Mouse (Mus musculus): Measurements from ENCODE around the gene Tecta. TPM values are rescaled to one million over a fixed set of nuclear protein-coding genes. Genes with fewer than 3 reads are reported as not detected.

Tecta gene
- polyA plus RNA-seq, 1 experiment from 2014 or later: 0.04 TPM

DNA sequence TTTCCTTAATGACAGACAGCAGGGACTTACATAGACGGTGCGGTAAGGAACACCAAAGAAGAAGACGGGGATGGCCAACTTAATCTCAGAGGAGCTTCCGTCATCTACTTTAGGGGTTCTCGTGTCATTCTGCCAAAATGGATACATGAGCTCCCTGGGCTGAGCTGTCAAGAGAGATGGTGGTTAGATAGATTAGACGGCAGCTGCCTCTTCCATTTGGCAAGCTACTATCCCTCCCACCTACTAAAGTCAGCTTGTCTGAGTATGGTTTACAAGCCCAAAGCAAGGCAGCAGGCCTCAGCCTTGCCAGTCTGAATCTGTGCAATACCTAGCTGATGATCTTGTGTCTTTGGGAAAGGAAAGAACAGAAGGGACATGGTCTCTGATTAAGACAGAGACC lies 4.8 kb downstream of the Tecta start:
- 80% methylated on average over 6 of the region's 6 CpGs for WGBS
- Histone ChIP-seq H3K27me3 (ENCODE audit: control insufficient read depth, insufficient read depth, low read depth, low read length) (no peaks in the 10 kb centered on the region), H3K9ac (ENCODE audit: low read length) (no peak overlapping the region), H3K9me3 (ENCODE audit: control insufficient read depth, low read length) (no peaks in the 10 kb centered on the region), H3K27ac (ENCODE audit: low read length) (no peak overlapping the region), H3K36me3 (ENCODE audit: control insufficient read depth, insufficient read depth, low read length) (no peaks in the 10 kb centered on the region), H3K4me2 (ENCODE audit: low read depth, low read length) (no peak overlapping the region), H3K4me1 (replicated peaks; ENCODE audit: control insufficient read depth, insufficient read depth, low read length) (no peaks in the 10 kb centered on the region), H3K4me3 (ENCODE audit: low read length) (no peak overlapping the region)
- no peak for ATAC-seq (ENCODE audit: low read depth)

DNA sequence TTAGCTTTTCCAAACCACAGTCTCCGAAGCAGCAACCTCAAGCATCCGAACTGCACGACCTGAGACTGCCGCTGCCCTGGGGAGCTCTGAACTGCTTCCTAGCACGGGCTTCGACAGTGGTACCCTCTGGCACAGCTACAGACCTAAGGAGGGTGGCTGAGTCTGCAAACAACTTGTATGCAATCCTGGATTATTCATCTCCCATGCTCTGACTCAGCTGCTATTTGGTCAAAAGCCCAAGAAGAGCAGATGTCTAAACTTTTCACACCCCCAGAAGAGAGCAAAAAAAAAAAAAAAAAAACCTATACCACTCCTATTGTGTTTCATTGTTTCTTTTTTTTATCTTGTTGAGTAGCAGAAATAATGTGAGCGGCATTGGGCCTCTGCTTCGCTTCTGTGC lies 5.4 kb downstream of the Tecta start:
- no peaks in the 10 kb centered on the region for H3K9me3 ChIP-seq (ENCODE audit: control insufficient read depth, low read length)
- H3K9ac ChIP-seq (ENCODE audit: low read length): no peak overlapping the region
- WGBS: 89% methylated on average over 8 of the region's 8 CpGs
- H3K4me1 ChIP-seq (replicated peaks; ENCODE audit: control insufficient read depth, insufficient read depth, low read length): no peaks in the 10 kb centered on the region
- no peak for ATAC-seq (ENCODE audit: low read depth)
- no peaks in the 10 kb centered on the region for H3K36me3 ChIP-seq (ENCODE audit: control insufficient read depth, insufficient read depth, low read length)
- H3K4me3 ChIP-seq (ENCODE audit: low read length): no peak overlapping the region
- H3K27me3 ChIP-seq (ENCODE audit: control insufficient read depth, insufficient read depth, low read depth, low read length): no peaks in the 10 kb centered on the region
- no peak overlapping the region for H3K4me2 ChIP-seq (ENCODE audit: low read depth, low read length)
- H3K27ac ChIP-seq (ENCODE audit: low read length): no peak overlapping the region

DNA sequence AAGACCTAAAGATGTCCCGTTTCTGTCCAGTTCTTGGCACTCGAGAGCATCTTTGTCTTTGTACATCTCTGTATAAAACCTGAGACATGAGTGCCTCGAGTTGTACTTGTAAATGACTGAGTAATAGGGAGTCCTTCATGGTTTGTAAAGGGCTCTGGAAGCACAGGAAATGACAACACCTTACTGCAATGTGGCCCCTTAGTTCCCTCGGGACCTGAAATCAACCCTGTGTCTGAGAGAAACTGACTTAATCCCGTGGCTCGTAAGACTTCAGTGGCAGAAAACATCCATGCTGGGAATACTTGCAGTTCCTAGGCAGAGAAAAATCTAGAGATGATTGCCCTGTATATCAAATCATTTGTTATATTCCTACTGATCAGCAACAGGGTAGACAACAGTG lies 6.8 kb downstream of the Tecta start:
- H3K4me1 ChIP-seq (replicated peaks; ENCODE audit: control insufficient read depth, insufficient read depth, low read length): no peaks in the 10 kb centered on the region
- H3K4me3 ChIP-seq (ENCODE audit: low read length): no peak overlapping the region
- H3K36me3 ChIP-seq (ENCODE audit: control insufficient read depth, insufficient read depth, low read length): no peaks in the 10 kb centered on the region
- H3K9me3 ChIP-seq (ENCODE audit: control insufficient read depth, low read length): no peaks in the 10 kb centered on the region
- no peak overlapping the region for H3K27ac ChIP-seq (ENCODE audit: low read length)
- H3K27me3 ChIP-seq (ENCODE audit: control insufficient read depth, insufficient read depth, low read depth, low read length): no peaks in the 10 kb centered on the region
- H3K9ac ChIP-seq (ENCODE audit: low read length): no peak overlapping the region
- 32% methylated on average over 6 of the region's 6 CpGs for WGBS
- no peak for ATAC-seq (ENCODE audit: low read depth)
- H3K4me2 ChIP-seq (ENCODE audit: low read depth, low read length): no peak overlapping the region

DNA sequence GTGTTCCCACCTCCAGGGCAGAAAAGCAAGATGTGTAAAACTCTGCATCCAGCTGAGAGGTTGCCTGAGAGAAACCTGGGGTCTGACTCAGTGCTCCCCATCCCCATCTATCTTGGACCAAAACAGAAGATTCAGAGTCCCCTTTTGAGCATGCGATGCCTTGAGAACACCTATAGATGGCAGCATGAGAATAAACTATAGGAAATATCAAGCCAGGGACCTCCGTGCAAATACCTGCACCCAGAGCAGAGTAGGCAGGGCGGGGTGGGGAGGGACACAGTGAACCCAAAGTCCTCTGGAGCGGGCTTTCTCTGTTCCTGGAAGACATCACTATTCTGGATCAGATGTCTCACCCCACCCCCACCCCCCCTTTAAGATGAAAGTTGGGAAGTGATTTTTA lies 11.2 kb downstream of the Tecta start:
- no peaks in the 10 kb centered on the region for H3K36me3 ChIP-seq (ENCODE audit: control insufficient read depth, insufficient read depth, low read length)
- no peak overlapping the region for H3K9ac ChIP-seq (ENCODE audit: low read length)
- H3K4me1 ChIP-seq (replicated peaks; ENCODE audit: control insufficient read depth, insufficient read depth, low read length): no peaks in the 10 kb centered on the region
- no peak for ATAC-seq (ENCODE audit: low read depth)
- H3K9me3 ChIP-seq (ENCODE audit: control insufficient read depth, low read length): no peaks in the 10 kb centered on the region
- no peak overlapping the region for H3K27ac ChIP-seq (ENCODE audit: low read length)
- 44% methylated on average over 4 of the region's 4 CpGs for WGBS
- no peaks in the 10 kb centered on the region for H3K27me3 ChIP-seq (ENCODE audit: control insufficient read depth, insufficient read depth, low read depth, low read length)
- H3K4me3 ChIP-seq (ENCODE audit: low read length): no peak overlapping the region
- no peak overlapping the region for H3K4me2 ChIP-seq (ENCODE audit: low read depth, low read length)

DNA sequence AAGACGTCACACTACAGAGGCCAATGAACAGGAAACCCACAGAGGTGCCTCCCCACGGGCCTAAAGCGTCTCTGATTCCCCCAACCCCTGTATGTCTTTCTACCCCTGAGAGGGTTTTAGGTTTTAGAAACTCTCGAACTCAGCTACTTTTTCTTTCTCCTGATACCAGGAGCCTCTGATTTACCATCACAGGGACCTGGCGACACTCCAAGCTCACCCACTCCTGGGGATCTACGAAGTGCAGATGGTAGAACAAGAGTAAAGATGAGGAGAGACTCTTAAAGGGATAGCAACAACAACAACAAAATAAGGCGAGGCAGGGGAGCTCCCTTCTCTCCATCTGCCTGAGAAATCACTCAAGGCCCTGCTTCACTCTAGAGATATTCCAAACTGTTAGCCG lies 12.7 kb downstream of the Tecta start:
- no peak for ATAC-seq (ENCODE audit: low read depth)
- H3K4me3 ChIP-seq (ENCODE audit: low read length): no peak overlapping the region
- H3K9me3 ChIP-seq (ENCODE audit: control insufficient read depth, low read length): no peaks in the 10 kb centered on the region
- WGBS: 58% methylated on average over 8 of the region's 8 CpGs
- no peaks in the 10 kb centered on the region for H3K27me3 ChIP-seq (ENCODE audit: control insufficient read depth, insufficient read depth, low read depth, low read length)
- H3K27ac ChIP-seq (ENCODE audit: low read length): no peak overlapping the region
- H3K36me3 ChIP-seq (ENCODE audit: control insufficient read depth, insufficient read depth, low read length): no peaks in the 10 kb centered on the region
- H3K4me2 ChIP-seq (ENCODE audit: low read depth, low read length): no peak overlapping the region
- H3K4me1 ChIP-seq (replicated peaks; ENCODE audit: control insufficient read depth, insufficient read depth, low read length): no peaks in the 10 kb centered on the region
- H3K9ac ChIP-seq (ENCODE audit: low read length): no peak overlapping the region

DNA sequence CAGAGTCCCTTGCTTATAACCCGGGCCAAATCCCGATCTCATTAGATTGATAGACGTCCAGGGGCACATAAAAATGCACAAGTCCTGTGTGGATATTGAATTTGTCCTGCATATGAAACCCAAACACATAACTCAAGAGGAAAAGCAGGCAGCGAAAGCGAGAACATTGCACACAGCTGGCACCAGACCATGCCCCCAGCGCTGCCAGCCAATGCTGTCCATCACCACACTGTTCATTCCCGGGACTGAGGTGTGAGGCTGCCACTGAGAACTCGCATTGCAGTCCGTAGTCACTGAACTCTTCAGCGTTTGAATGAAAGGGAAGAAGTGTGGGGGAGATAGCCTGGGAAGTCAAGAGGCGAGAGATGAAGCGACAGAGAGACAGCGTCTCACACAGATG lies 14.1 kb downstream of the Tecta start:
- no peaks in the 10 kb centered on the region for H3K9me3 ChIP-seq (ENCODE audit: control insufficient read depth, low read length)
- no peak overlapping the region for H3K4me2 ChIP-seq (ENCODE audit: low read depth, low read length)
- H3K4me1 ChIP-seq (replicated peaks; ENCODE audit: control insufficient read depth, insufficient read depth, low read length): no peaks in the 10 kb centered on the region
- no peaks in the 10 kb centered on the region for H3K36me3 ChIP-seq (ENCODE audit: control insufficient read depth, insufficient read depth, low read length)
- no peak overlapping the region for H3K9ac ChIP-seq (ENCODE audit: low read length)
- H3K4me3 ChIP-seq (ENCODE audit: low read length): no peak overlapping the region
- H3K27ac ChIP-seq (ENCODE audit: low read length): no peak overlapping the region
- no peak for ATAC-seq (ENCODE audit: low read depth)
- H3K27me3 ChIP-seq (ENCODE audit: control insufficient read depth, insufficient read depth, low read depth, low read length): no peaks in the 10 kb centered on the region
- 70% methylated on average over 13 of the region's 13 CpGs for WGBS

DNA sequence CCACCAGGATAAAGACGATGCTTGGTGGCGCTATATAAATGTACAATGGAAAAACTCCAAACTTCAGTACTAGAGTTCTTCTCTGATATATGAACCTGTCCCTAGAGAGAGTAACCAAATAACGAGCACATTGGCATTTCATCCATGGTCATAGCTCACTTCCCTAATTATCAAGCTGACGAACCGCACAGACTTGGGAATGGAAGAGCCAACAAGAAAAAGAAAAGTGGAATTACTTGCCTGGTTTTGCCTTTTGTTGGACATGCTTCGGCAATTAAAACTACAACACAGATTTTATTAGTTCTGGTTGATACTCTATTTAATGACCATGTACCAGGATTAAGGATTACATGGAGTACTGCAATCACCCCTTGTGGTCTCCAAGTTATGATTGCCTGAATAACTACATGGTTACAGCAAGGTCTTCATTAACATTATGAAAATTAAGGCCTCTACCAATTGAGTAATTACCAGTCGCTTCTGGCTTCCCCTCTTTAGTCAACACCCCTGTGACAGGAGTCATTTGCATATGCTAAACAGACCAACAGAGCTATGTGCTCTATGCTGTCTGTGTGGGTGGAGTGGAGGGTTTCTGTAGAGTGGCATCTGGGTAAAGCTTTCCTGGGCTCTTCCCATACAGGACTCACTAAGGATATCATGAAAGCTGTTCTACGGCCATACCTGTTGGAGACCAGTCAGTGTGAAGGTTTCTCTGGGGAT lies 16.9 kb downstream of the Tecta start:
- no peaks in the 10 kb centered on the region for H3K9me3 ChIP-seq (ENCODE audit: control insufficient read depth, low read length)
- no peak for ATAC-seq (ENCODE audit: low read depth)
- H3K4me3 ChIP-seq (ENCODE audit: low read length): no peak overlapping the region
- no peak overlapping the region for H3K27ac ChIP-seq (ENCODE audit: low read length)
- H3K4me1 ChIP-seq (replicated peaks; ENCODE audit: control insufficient read depth, insufficient read depth, low read length): no peaks in the 10 kb centered on the region
- no peak overlapping the region for H3K4me2 ChIP-seq (ENCODE audit: low read depth, low read length)
- WGBS: 86% methylated on average over 8 of the region's 8 CpGs
- no peaks in the 10 kb centered on the region for H3K36me3 ChIP-seq (ENCODE audit: control insufficient read depth, insufficient read depth, low read length)
- no peaks in the 10 kb centered on the region for H3K27me3 ChIP-seq (ENCODE audit: control insufficient read depth, insufficient read depth, low read depth, low read length)
- no peak overlapping the region for H3K9ac ChIP-seq (ENCODE audit: low read length)

DNA sequence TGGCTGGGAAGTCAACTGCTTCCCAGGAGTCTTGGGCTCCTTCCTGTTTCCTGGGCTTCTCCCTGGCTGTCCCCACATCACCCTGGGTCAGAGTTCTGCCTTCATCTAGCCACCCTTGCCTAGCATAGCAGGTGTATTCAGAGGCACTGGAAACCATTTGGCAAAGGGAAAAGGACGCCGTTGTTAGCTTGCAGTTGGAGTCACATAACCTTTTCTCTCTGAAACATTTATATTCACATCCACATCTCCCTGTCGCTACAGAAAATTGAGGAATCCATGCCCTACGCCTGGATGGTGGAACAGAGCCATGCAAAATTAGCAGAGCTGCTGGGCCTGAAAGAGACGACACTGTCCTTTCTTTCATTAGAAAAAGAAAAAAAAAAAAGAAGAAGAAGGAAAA lies 17.7 kb downstream of the Tecta start:
- Histone ChIP-seq H3K9ac (ENCODE audit: low read length) (no peak overlapping the region), H3K4me3 (ENCODE audit: low read length) (no peak overlapping the region), H3K27me3 (ENCODE audit: control insufficient read depth, insufficient read depth, low read depth, low read length) (no peaks in the 10 kb centered on the region), H3K27ac (ENCODE audit: low read length) (no peak overlapping the region), H3K9me3 (ENCODE audit: control insufficient read depth, low read length) (no peaks in the 10 kb centered on the region), H3K4me1 (replicated peaks; ENCODE audit: control insufficient read depth, insufficient read depth, low read length) (no peaks in the 10 kb centered on the region), H3K4me2 (ENCODE audit: low read depth, low read length) (no peak overlapping the region), H3K36me3 (ENCODE audit: control insufficient read depth, insufficient read depth, low read length) (no peaks in the 10 kb centered on the region)
- no peak for ATAC-seq (ENCODE audit: low read depth)
- 82% methylated on average over 5 of the region's 5 CpGs for WGBS

DNA sequence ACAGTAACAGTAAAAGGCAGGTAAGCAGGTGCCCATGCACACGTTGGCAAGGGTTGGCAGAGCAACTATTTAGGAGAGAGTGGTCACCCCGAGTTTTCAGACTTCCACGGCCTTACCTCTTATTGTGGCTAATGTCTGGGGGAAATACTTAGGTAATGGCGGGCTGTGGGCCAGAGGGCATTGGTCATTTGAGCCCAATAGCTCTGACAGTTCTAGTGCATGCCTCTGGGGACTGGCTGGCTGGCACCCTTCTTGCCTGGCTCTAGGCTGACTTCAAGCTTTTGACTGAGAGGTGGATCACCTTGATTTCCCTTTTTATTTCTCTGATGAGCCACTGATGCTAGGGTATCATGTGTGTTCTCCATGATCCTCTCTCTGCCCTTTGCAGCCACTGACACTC lies 21.7 kb downstream of the Tecta start:
- H3K4me2 ChIP-seq (ENCODE audit: low read depth, low read length): no peak overlapping the region
- no peaks in the 10 kb centered on the region for H3K36me3 ChIP-seq (ENCODE audit: control insufficient read depth, insufficient read depth, low read length)
- no peak for ATAC-seq (ENCODE audit: low read depth)
- no peaks in the 10 kb centered on the region for H3K4me1 ChIP-seq (replicated peaks; ENCODE audit: control insufficient read depth, insufficient read depth, low read length)
- 87% methylated on average over 4 of the region's 4 CpGs for WGBS
- H3K4me3 ChIP-seq (ENCODE audit: low read length): no peak overlapping the region
- H3K9me3 ChIP-seq (ENCODE audit: control insufficient read depth, low read length): no peaks in the 10 kb centered on the region
- no peaks in the 10 kb centered on the region for H3K27me3 ChIP-seq (ENCODE audit: control insufficient read depth, insufficient read depth, low read depth, low read length)
- H3K9ac ChIP-seq (ENCODE audit: low read length): no peak overlapping the region
- no peak overlapping the region for H3K27ac ChIP-seq (ENCODE audit: low read length)

DNA sequence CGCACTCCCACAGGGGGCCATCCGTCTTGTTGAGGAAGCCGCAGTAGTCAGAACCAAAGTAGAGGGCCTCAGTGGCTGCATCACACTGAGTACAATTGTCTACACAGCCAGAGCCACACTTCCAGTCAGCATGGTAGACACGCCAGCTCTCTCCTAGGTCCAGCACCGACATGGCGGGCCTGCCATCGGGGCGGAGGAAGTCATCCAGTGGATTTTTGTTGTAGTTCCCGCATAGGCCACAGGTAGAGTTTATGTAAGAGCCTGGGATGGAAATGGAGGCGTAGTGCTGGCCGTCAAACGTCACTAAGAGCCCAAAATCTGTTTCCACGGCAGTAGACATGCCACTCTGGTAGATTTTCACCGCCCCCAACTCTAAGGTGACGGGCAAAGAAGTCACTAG lies 22.1 kb downstream of the Tecta start:
- Histone ChIP-seq H3K4me1 (replicated peaks; ENCODE audit: control insufficient read depth, insufficient read depth, low read length) (no peaks in the 10 kb centered on the region), H3K9ac (ENCODE audit: low read length) (no peak overlapping the region), H3K4me2 (ENCODE audit: low read depth, low read length) (no peak overlapping the region), H3K27me3 (ENCODE audit: control insufficient read depth, insufficient read depth, low read depth, low read length) (no peaks in the 10 kb centered on the region), H3K4me3 (ENCODE audit: low read length) (no peak overlapping the region), H3K9me3 (ENCODE audit: control insufficient read depth, low read length) (no peaks in the 10 kb centered on the region), H3K27ac (ENCODE audit: low read length) (no peak overlapping the region), H3K36me3 (ENCODE audit: control insufficient read depth, insufficient read depth, low read length) (no peaks in the 10 kb centered on the region)
- no peak for ATAC-seq (ENCODE audit: low read depth)
- 90% methylated on average over 15 of the region's 15 CpGs for WGBS

Measured in lung, embryonic 16.5 days (tissue).